Mouse (Mus musculus): ENCODE measurements around the gene Ctnnb1. TPM values are rescaled to one million over a fixed set of nuclear protein-coding genes. Genes with fewer than 3 reads are reported as not detected.

The Ctnnb1 gene
- polyA plus RNA-seq, 1 experiment from 2014 or later: 711 TPM

- no peak overlapping the region for H3K4me3 ChIP-seq (ENCODE audit: low read depth, low read length)
- no peak for DNase-seq
- no peak overlapping the region for H3K27ac ChIP-seq (ENCODE audit: low read depth)
- H3K36me3 ChIP-seq (ENCODE audit: insufficient read depth): no peaks in the 10 kb centered on the region
- no peaks in the 10 kb centered on the region for H3K4me1 ChIP-seq (ENCODE audit: insufficient read depth)
- H3K9ac ChIP-seq: no peak overlapping the region
- no peak for ATAC-seq (ENCODE audit: insufficient read depth)
- no peaks in the 10 kb centered on the region for H3K9me3 ChIP-seq (ENCODE audit: low read depth, low read length)
- no peaks in the 10 kb centered on the region for H3K27me3 ChIP-seq (ENCODE audit: insufficient read depth, low read length)
- no peak overlapping the region for H3K4me2 ChIP-seq
- 20% methylated on average over 1 of the region's 1 CpGs for WGBS
- no peak for TF ChIP-seq CTCF (IDR thresholded peaks at IDR 0.05; ENCODE audit: low read depth)
Measured at GRCm38 (mm10) chr9:120926126-120926525, 2.9 kb upstream of the Ctnnb1 start.

GRCm38 (mm10) chr9:120926939-120927606 is 1.9 kb upstream of the Ctnnb1 start:
- peak; percentile 27 for DNase-seq
- H3K27ac ChIP-seq (ENCODE audit: low read depth): no peak overlapping the region

GRCm38 (mm10) chr9:120930021-120930420 is 1.0 kb downstream of the Ctnnb1 start:
- H3K9me3 ChIP-seq (ENCODE audit: low read depth, low read length): no peaks in the 10 kb centered on the region
- H3K4me3 ChIP-seq (ENCODE audit: low read depth, low read length): no peak overlapping the region
- no peak overlapping the region for H3K9ac ChIP-seq
- TF ChIP-seq CTCF (IDR thresholded peaks at IDR 0.05; ENCODE audit: low read depth): no peak
- WGBS: 93% methylated on average over 12 of the region's 12 CpGs
- H3K27ac ChIP-seq (ENCODE audit: low read depth): no peak overlapping the region
- ATAC-seq (ENCODE audit: insufficient read depth): no peak
- no peaks in the 10 kb centered on the region for H3K27me3 ChIP-seq (ENCODE audit: insufficient read depth, low read length)
- no peaks in the 10 kb centered on the region for H3K4me1 ChIP-seq (ENCODE audit: insufficient read depth)
- H3K36me3 ChIP-seq (ENCODE audit: insufficient read depth): no peaks in the 10 kb centered on the region
- H3K4me2 ChIP-seq: no peak overlapping the region
- DNase-seq: no peak

More at GRCm38 (mm10) chr9:120926939-120927606, 1.9 kb upstream of the Ctnnb1 start:
- no peak for TF ChIP-seq CTCF (IDR thresholded peaks at IDR 0.05; ENCODE audit: low read depth)
- Histone ChIP-seq H3K4me3 (ENCODE audit: low read depth, low read length) (no peak overlapping the region), H3K4me1 (ENCODE audit: insufficient read depth) (no peaks in the 10 kb centered on the region), H3K9me3 (ENCODE audit: low read depth, low read length) (no peaks in the 10 kb centered on the region), H3K9ac (no peak overlapping the region), H3K4me2 (no peak overlapping the region), H3K36me3 (ENCODE audit: insufficient read depth) (no peaks in the 10 kb centered on the region), H3K27me3 (ENCODE audit: insufficient read depth, low read length) (no peaks in the 10 kb centered on the region)
- WGBS: 9% methylated on average over 9 of the region's 9 CpGs
- no peak; the same call in 1 of the 2 replicates for ATAC-seq (ENCODE audit: insufficient read depth)

GRCm38 (mm10) chr9:120930811-120931210 is 1.8 kb downstream of the Ctnnb1 start:
- Histone ChIP-seq H3K4me2 (no peak overlapping the region), H3K27ac (ENCODE audit: low read depth) (no peak overlapping the region), H3K4me3 (ENCODE audit: low read depth, low read length) (no peak overlapping the region), H3K36me3 (ENCODE audit: insufficient read depth) (no peaks in the 10 kb centered on the region), H3K9ac (no peak overlapping the region), H3K27me3 (ENCODE audit: insufficient read depth, low read length) (no peaks in the 10 kb centered on the region), H3K4me1 (ENCODE audit: insufficient read depth) (no peaks in the 10 kb centered on the region; the same call in 1 of the 2 replicates), H3K9me3 (ENCODE audit: low read depth, low read length) (no peaks in the 10 kb centered on the region)
- ATAC-seq (ENCODE audit: insufficient read depth) (no peak), DNase-seq (no peak)
- TF ChIP-seq CTCF (IDR thresholded peaks at IDR 0.05; ENCODE audit: low read depth): no peak
- WGBS: 56% methylated on average over 8 of the region's 8 CpGs

- no peak for ATAC-seq (ENCODE audit: insufficient read depth)
- Histone ChIP-seq H3K36me3 (ENCODE audit: insufficient read depth) (no peaks in the 10 kb centered on the region), H3K27me3 (ENCODE audit: insufficient read depth, low read length) (no peaks in the 10 kb centered on the region), H3K4me1 (ENCODE audit: insufficient read depth) (peaks cover 6% of the 10 kb centered on the region), H3K4me3 (ENCODE audit: low read depth, low read length) (no peak overlapping the region), H3K27ac (ENCODE audit: low read depth) (peak overlapping the region; percentile 24; the same call in 1 of the 2 replicates), H3K4me2 (no peak overlapping the region; the same call in 1 of the 2 replicates), H3K9ac (no peak overlapping the region), H3K9me3 (ENCODE audit: low read depth, low read length) (no peaks in the 10 kb centered on the region)
- WGBS: 54% methylated on average over 6 of the region's 6 CpGs
- DNase-seq: peak; percentile 52
- TF ChIP-seq CTCF (IDR thresholded peaks at IDR 0.05; ENCODE audit: low read depth): no peak
Measured at GRCm38 (mm10) chr9:120932371-120932770, 3.4 kb downstream of the Ctnnb1 start.

GRCm38 (mm10) chr9:120932797-120933586 is 4.0 kb downstream of the Ctnnb1 start:
- Histone ChIP-seq H3K4me3 (ENCODE audit: low read depth, low read length) (peak overlapping the region; percentile 93), H3K27ac (ENCODE audit: low read depth) (peak overlapping the region; percentile 93), H3K4me2 (peak overlapping the region; percentile 77), H3K4me1 (ENCODE audit: insufficient read depth) (peaks cover 6% of the 10 kb centered on the region), H3K36me3 (ENCODE audit: insufficient read depth) (no peaks in the 10 kb centered on the region), H3K27me3 (ENCODE audit: insufficient read depth, low read length) (no peaks in the 10 kb centered on the region), H3K9ac (peak overlapping the region; percentile 97), H3K9me3 (ENCODE audit: low read depth, low read length) (no peaks in the 10 kb centered on the region)
- whole genome bisulfite sequencing: 5% methylated on average over 77 of the region's 78 CpGs
- TF ChIP-seq CTCF (IDR thresholded peaks at IDR 0.05; ENCODE audit: low read depth): no peak
- peak; percentile 98 for DNase-seq
- ATAC-seq (ENCODE audit: insufficient read depth): peak; percentile 91

- Histone ChIP-seq H3K27me3 (ENCODE audit: insufficient read depth, low read length) (no peaks in the 10 kb centered on the region), H3K4me3 (ENCODE audit: low read depth, low read length) (peak overlapping the region; percentile 93), H3K4me1 (ENCODE audit: insufficient read depth) (peaks cover 8% of the 10 kb centered on the region), H3K9ac (peak overlapping the region; percentile 97), H3K27ac (ENCODE audit: low read depth) (peak overlapping the region; percentile 93), H3K4me2 (peak overlapping the region; percentile 77), H3K9me3 (ENCODE audit: low read depth, low read length) (no peaks in the 10 kb centered on the region), H3K36me3 (ENCODE audit: insufficient read depth) (0 out of 2 replicates have a peak, but pooled peaks cover 3% of the 10 kb centered on the region)
- no peak for TF ChIP-seq CTCF (IDR thresholded peaks at IDR 0.05; ENCODE audit: low read depth)
- ATAC-seq (ENCODE audit: insufficient read depth): no peak
- WGBS: 0% methylated on average over 24 of the region's 58 CpGs
- no peak for DNase-seq
Measured at GRCm38 (mm10) chr9:120933587-120933885, 4.5 kb downstream of the Ctnnb1 start.

Measured in lung, embryonic 14.5 days (tissue).